Mouse (Mus musculus): ENCODE measurements around the gene Qpctl. TPM values are rescaled to one million over a fixed set of nuclear protein-coding genes. Genes with fewer than 3 reads are reported as not detected.

Qpctl gene
- polyA plus RNA-seq, 1 experiment from 2014 or later, result 13.3 TPM

DNA sequence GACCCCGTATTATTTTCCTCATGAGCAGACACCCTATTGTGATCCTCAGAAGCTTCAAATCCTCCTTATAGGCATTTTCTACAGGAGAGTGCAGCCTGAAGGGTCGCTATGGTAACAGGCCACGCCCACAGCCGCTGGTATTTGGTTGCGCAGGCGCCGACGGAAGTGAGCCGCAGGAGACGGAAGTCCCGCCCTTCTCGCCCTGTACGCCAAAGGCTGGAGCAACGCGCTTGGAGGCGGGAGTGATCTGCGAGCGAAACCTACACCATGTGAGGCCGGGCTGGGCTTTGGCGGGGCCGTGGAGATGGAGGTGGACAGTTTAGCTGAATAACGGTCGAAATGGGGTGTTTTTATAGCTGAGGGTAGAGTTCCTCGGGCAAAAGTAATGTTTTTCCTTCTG, 535 bp upstream of the Qpctl start, which contains the start of gene Snrpd2:
TSS of gene Snrpd2 (plus strand) at position 97 of the 400 bp plus-strand sequence.
- WGBS, result 0% methylated on average over 24 of the region's 24 CpGs
- TF ChIP-seq CTCF (IDR thresholded peaks at IDR 0.05; ENCODE audit: low read depth), result no peak
- Histone ChIP-seq H3K4me1 (replicated peaks; ENCODE audit: insufficient read depth, low read length) (peaks cover 13% of the 10 kb centered on the region), H3K36me3 (ENCODE audit: insufficient read depth, low read length) (peaks cover 30% of the 10 kb centered on the region), H3K27me3 (ENCODE audit: insufficient read depth, low read length) (no peaks in the 10 kb centered on the region), H3K27ac (peak within 1 kb of the TSS; percentile 75), H3K9me3 (replicated peaks; ENCODE audit: low read length) (no peaks in the 10 kb centered on the region), H3K4me3 (replicated peaks; ENCODE audit: low read depth, low read length) (peak within 1 kb of the TSS; percentile 61), H3K4me2 (ENCODE audit: low read length) (peak within 1 kb of the TSS; percentile 89), H3K9ac (ENCODE audit: low read depth, low read length) (peak within 1 kb of the TSS; percentile 58)
- ATAC-seq (replicated peaks; ENCODE audit: low FRiP score, low read depth) (peak; percentile 91), DNase-seq (ENCODE audit: low spot score) (peak; percentile 97)

DNA sequence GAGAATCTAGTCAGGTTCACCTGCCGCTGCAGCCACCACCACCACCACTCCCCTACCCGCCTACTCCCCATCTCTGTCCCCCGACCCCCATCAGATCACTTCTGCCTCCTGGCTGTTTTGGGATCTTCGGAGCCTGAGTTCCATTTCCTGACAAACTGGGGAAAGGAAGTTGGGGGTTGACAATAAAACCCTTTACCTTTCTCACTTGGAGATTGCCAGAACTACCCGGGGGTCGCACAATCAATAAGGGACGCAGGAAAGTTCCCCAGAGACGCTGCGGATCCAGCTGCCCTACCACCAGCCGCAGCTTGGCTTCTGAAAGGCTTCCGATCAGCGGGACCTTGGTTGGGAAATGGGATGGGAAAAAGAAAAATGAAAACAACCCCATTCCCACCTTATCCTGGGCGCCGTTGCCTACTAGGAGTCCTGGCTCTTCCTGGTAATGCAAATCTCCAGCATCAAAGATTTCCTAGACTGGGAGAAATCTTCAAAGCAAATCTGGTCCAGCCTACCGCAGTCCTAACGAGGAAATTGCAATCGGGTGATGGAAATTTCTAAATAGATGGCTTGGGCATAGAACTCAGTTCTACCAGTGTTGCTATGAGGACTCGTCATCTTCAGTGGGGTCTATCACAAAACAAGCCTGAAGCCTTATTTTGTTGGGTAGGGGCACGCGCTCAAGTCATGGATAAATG, 764 bp downstream of the Qpctl start:
- no peak for ATAC-seq (replicated peaks; ENCODE audit: low FRiP score, low read depth)
- WGBS, result 13% methylated on average over 20 of the region's 20 CpGs
- peaks cover 13% of the 10 kb centered on the region for H3K4me1 ChIP-seq (replicated peaks; ENCODE audit: insufficient read depth, low read length)

DNA sequence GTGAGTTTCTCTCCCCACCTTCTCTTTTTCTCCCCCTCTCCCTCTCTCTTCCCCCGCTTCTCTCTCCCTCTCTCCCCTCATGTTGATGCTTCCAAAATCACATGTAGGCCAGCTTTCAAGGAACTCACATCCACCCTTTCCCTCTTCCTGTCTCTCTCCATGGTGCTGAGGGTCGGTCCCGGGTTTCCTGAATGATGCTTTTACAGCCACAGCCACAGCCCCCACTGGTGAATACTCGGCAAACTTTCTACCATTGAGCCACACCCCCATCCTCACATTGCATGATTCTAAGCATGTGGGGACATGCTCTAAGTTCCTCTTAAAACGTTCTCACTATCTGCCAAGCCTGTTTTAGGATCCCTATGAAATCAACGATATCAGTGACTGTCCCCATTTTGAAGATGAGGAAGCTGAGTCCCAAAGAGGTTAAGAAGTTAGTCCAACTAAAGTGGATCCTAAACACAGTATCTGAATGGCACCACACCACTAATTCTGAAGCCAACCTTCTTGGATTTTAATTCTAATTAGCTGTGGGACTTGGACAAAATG, 1.5 kb downstream of the Qpctl start:
- peak; percentile 43 for DNase-seq (ENCODE audit: low spot score)
- peaks cover 13% of the 10 kb centered on the region for H3K4me1 ChIP-seq (replicated peaks; ENCODE audit: insufficient read depth, low read length)
- H3K27ac ChIP-seq, result no peak overlapping the region
- ATAC-seq (replicated peaks; ENCODE audit: low FRiP score, low read depth), result no peak
- no peaks in the 10 kb centered on the region for H3K27me3 ChIP-seq (ENCODE audit: insufficient read depth, low read length)
- no peak overlapping the region for H3K4me3 ChIP-seq (replicated peaks; ENCODE audit: low read depth, low read length)
- H3K9ac ChIP-seq (ENCODE audit: low read depth, low read length), result no peak overlapping the region
- peaks cover 15% of the 10 kb centered on the region; the same call in 1 of the 2 replicates for H3K36me3 ChIP-seq (ENCODE audit: insufficient read depth, low read length)
- WGBS, result 39% methylated on average over 6 of the region's 6 CpGs
- TF ChIP-seq CTCF (IDR thresholded peaks at IDR 0.05; ENCODE audit: low read depth), result no peak
- H3K4me2 ChIP-seq (ENCODE audit: low read length), result no peak overlapping the region
- H3K9me3 ChIP-seq (replicated peaks; ENCODE audit: low read length), result no peaks in the 10 kb centered on the region

More for the DNA sequence above, 764 bp downstream of the Qpctl start:
- TF ChIP-seq CTCF (IDR thresholded peaks at IDR 0.05; ENCODE audit: low read depth), result no peak
- H3K36me3 ChIP-seq (ENCODE audit: insufficient read depth, low read length), result peaks cover 22% of the 10 kb centered on the region
- peak overlapping the region; percentile 84 for H3K4me2 ChIP-seq (ENCODE audit: low read length)
- peak overlapping the region; percentile 54 for H3K9ac ChIP-seq (ENCODE audit: low read depth, low read length)
- H3K4me3 ChIP-seq (replicated peaks; ENCODE audit: low read depth, low read length), result peak overlapping the region; percentile 61
- no peaks in the 10 kb centered on the region for H3K9me3 ChIP-seq (replicated peaks; ENCODE audit: low read length)
- H3K27me3 ChIP-seq (ENCODE audit: insufficient read depth, low read length), result no peaks in the 10 kb centered on the region
- H3K27ac ChIP-seq, result peak overlapping the region; percentile 48
- DNase-seq (ENCODE audit: low spot score), result no peak

DNA sequence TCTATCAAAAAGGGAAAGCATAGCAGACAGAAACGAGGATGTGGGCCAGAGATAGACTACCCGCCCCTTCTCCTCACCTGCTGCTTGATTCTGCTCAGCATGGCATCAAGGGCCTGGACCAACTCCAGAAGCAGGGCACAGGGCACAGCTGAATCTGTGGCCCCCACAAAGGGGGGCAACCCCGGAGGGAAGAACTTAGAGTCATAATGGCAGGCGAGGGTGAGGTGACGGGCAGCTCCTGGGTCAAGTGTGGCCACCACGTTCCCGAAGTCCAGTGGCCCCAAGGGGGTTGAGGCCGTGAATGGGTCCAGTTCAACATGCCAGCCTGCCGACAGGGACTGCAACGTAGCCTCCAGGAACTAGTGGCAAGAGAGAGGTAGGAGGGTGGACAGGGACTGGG, 2.3 kb downstream of the Qpctl start:
- Histone ChIP-seq H3K9me3 (replicated peaks; ENCODE audit: low read length) (no peaks in the 10 kb centered on the region), H3K9ac (ENCODE audit: low read depth, low read length) (no peak overlapping the region), H3K36me3 (ENCODE audit: insufficient read depth, low read length) (peaks cover 10% of the 10 kb centered on the region; the same call in 1 of the 2 replicates), H3K27me3 (ENCODE audit: insufficient read depth, low read length) (no peaks in the 10 kb centered on the region), H3K4me2 (ENCODE audit: low read length) (no peak overlapping the region), H3K27ac (no peak overlapping the region), H3K4me3 (replicated peaks; ENCODE audit: low read depth, low read length) (no peak overlapping the region), H3K4me1 (replicated peaks; ENCODE audit: insufficient read depth, low read length) (peaks cover 13% of the 10 kb centered on the region)
- no peak for DNase-seq (ENCODE audit: low spot score)
- ATAC-seq (replicated peaks; ENCODE audit: low FRiP score, low read depth), result no peak
- TF ChIP-seq CTCF (IDR thresholded peaks at IDR 0.05; ENCODE audit: low read depth), result no peak
- 93% methylated on average over 10 of the region's 10 CpGs for WGBS

DNA sequence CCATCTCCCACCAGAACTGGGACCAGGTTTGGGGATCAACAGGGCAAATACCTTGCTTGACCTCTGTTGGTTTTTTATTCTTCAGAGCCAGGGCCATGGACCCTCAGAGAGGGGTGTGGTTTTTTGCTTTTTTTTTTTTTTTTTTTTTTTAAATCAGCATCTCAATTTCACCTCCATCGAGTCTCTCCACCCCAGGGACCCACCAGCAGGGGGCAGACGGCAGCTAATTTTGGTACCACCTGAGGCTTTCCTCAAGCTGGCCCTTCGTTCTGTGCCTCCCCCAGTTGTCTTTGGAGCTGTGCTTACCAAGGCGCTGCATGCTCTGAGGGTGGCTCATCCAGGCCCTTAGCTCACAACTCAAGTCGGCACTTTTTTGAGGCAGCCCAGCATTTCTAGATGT, 11.7 kb downstream of the Qpctl start:
- WGBS, result 39% methylated on average over 5 of the region's 5 CpGs
- H3K9me3 ChIP-seq (replicated peaks; ENCODE audit: low read length), result no peaks in the 10 kb centered on the region
- peaks cover 47% of the 10 kb centered on the region for H3K36me3 ChIP-seq (ENCODE audit: insufficient read depth, low read length)
- no peak overlapping the region for H3K27ac ChIP-seq
- no peaks in the 10 kb centered on the region for H3K4me1 ChIP-seq (replicated peaks; ENCODE audit: insufficient read depth, low read length)
- ATAC-seq (replicated peaks; ENCODE audit: low FRiP score, low read depth) (no peak), DNase-seq (ENCODE audit: low spot score) (peak; percentile 60)
- peak; percentile 67 for TF ChIP-seq CTCF (IDR thresholded peaks at IDR 0.05; ENCODE audit: low read depth)
- no peaks in the 10 kb centered on the region for H3K27me3 ChIP-seq (ENCODE audit: insufficient read depth, low read length)
- no peak overlapping the region for H3K4me2 ChIP-seq (ENCODE audit: low read length)
- no peak overlapping the region for H3K9ac ChIP-seq (ENCODE audit: low read depth, low read length)
- no peak overlapping the region for H3K4me3 ChIP-seq (replicated peaks; ENCODE audit: low read depth, low read length)

DNA sequence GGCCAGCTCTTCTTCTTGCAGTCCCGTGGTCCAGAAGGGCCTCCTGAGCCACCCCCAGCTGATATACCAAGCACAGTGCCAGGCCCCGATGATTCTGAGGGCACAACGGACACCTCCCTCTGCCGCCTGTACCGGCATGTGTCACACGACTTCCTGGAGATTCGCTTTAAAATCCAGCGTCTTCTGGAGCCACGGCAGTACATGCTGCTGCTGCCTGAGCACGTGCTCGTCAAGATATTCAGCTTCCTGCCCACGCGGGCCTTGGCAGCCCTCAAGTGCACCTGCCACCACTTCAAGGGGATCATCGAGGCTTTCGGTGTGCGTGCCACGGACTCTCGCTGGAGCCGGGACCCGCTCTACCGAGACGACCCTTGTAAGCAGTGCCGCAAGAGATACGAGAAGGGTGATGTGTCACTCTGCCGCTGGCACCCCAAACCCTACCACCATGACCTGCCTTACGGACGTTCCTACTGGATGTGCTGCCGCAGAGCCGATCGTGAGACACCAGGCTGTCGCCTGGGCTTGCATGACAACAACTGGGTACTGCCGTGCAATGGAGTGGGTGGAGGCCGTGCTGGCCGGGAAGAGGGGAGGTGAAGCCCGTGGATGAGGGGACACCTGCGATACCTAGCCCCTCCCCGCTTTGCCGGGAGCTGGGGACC, 12.3 kb downstream of the Qpctl start:
- H3K36me3 ChIP-seq (ENCODE audit: insufficient read depth, low read length), result peaks cover 47% of the 10 kb centered on the region
- no peak for ATAC-seq (replicated peaks; ENCODE audit: low FRiP score, low read depth)

More for the DNA sequence above, 12.3 kb downstream of the Qpctl start:
- no peaks in the 10 kb centered on the region for H3K27me3 ChIP-seq (ENCODE audit: insufficient read depth, low read length)
- TF ChIP-seq CTCF (IDR thresholded peaks at IDR 0.05; ENCODE audit: low read depth), result no peak
- no peaks in the 10 kb centered on the region for H3K4me1 ChIP-seq (replicated peaks; ENCODE audit: insufficient read depth, low read length)
- no peaks in the 10 kb centered on the region for H3K9me3 ChIP-seq (replicated peaks; ENCODE audit: low read length)
- DNase-seq (ENCODE audit: low spot score), result no peak
- WGBS, result 90% methylated on average over 38 of the region's 38 CpGs
- no peak overlapping the region for H3K9ac ChIP-seq (ENCODE audit: low read depth, low read length)
- no peak overlapping the region for H3K4me2 ChIP-seq (ENCODE audit: low read length)
- H3K4me3 ChIP-seq (replicated peaks; ENCODE audit: low read depth, low read length), result no peak overlapping the region
- H3K27ac ChIP-seq, result no peak overlapping the region
